Mouse (Mus musculus): ENCODE data around the gene Krtap31-2.

DNA sequence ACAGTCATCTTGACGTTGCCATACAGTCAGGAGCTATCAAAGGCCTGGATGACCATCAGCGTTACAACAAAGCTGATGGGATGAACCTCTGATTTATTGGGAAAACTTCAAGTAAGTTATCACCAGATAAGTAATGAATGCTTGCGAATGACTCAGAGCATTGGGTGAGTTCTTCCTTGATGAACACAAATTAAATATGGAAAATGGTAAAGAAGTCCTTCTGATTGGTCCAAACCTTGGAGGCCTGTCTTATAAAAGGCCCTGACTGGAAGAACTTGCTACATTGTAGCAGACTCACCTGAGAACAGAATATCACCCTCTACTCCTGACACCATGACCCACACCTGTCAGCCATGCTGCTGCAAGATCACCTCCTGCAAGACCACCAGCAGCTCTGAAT lies 21.6 kb upstream of the Krtap31-2 start, which contains the start of gene Gm11565:
- no peak for TF ChIP-seq CTCF (IDR thresholded peaks at IDR 0.05; ENCODE audit: low read depth)
- no peak for TF ChIP-seq EP300 (IDR thresholded peaks at IDR 0.05; ENCODE audit: low read depth)

Measured in heart, postnatal 0 days (tissue).